Mouse (Mus musculus) layer of hippocampus, adult 8-10 months (tissue): ENCODE measurements at regions not wholly inside any gene's neighbourhood (a gene's known extent, or its start where the extent isn't known, plus 50 kb on each side); places are given as distances from the start of the nearest gene placed in this dataset.

Experiments used
- DNase-seq, 2 experiments: peaks; one replicate each; pipeline ENCODE4 v3.0.0; 2022; ENCODE audit warnings: low spot score in 2 of 2

DNA sequence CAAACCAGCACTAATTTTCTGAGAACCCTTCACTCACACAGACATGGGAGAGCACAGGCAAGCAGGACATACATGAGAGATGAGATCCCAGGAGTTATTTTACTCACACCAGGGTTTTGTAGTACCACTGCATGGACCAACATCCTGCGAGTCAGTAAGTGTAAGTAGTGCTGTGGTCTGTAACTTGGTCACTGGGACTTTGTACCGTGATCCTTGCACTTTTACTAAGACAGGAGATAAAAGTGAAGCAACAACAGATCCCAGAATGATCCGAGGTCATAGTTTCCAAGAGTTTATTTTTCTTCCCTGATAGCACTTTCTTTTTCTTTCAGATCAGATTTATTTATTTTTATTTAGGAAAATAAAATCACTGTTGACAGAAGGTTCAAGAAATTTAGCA lies 54.1 kb upstream of the Mtap start:
- no peak for DNase-seq

DNA sequence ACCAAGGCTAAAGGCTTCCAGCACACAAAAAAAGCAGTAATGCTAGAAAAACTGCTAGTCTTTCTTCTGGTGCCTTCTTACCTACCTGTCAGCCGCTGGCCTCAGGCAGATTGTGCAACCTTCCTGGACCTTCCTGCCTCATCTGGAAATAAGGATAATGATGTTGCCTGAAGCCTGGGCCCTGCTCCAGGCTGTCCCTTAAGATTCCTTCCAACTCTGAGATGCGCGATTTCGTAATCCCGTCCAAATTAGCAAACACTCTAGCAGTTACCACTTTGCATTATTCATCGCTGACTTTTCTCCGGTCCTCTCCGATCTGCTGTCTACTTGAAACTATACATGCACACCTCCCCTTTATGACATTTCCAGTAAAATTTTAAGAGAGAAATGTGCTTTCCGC lies 58.4 kb upstream of the Mtap start:
- DNase-seq: no peak

- DNase-seq: no peak
Measured at GRCm38 (mm10) chr4:89074705-89075104, 62.2 kb upstream of the Mtap start.

GRCm38 (mm10) chr4:89070430-89070829 lies 66.5 kb upstream of the Mtap start:
- DNase-seq: no peak

DNA sequence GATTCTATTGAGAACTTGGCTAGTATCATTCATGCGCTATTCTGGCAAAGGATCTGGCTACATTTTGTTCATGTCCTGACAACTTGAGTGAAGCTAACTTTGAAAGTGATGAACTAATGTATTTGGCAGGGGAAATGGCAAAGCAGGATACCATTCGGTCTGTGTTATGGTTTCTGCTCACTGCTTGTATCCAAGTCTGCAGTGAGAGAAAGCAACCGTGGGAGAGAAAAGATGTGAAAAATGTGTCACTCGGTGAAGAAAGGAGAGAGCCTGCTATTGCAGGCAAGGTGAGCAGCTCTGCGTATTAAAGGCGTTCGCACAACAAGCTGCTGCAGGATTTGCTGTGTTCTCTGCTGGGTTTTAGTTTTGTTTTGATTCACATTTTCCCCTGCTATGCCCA lies 72.5 kb upstream of the Mtap start:
- no peak for DNase-seq

GRCm38 (mm10) chr4:89062384-89062783 lies 74.5 kb upstream of the Mtap start:
- no peak for DNase-seq

- DNase-seq: no peak
Measured at GRCm38 (mm10) chr4:89061619-89062018, 75.3 kb upstream of the Mtap start.

- DNase-seq: no peak
Measured at GRCm38 (mm10) chr4:89057573-89057972, 79.3 kb upstream of the Mtap start.

DNA sequence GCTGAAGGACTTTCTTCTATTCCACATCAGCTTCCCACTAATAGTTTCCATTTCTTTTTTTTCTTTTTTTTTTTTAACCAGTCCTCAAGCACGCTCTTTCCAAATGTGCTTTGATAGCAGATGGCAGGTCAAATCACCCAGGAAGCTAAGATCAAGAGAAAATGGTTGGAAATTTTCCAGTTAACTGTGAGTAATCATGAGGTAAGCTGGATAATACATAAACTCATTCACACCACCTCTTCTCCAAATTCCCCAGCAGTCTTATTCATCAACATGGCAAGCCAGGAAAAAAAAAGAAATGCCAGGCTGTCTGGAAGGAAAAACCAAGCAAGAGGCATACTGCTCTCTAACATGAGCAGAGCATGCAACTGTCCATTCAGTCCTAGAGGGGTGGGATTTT lies 79.8 kb upstream of the Mtap start:
- DNase-seq: no peak

DNA sequence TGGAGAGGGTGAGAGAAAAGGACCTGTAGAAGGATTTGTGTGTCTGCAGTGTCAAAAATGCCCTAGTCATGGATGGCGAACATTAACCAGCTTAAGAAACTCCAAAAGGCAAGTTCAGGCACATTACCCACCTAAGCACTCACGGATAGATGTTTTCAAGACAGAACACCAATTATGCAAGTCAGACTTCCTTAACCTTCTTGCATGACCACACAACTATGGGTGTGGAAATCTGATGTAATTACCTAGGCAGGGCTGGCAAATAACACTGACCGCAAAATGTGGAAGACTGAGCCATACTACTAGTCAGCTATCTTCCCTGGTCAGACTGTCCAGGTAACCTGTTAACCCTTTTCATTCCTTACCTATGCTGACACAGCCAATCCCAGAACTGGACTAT lies 81.0 kb upstream of the Mtap start:
- DNase-seq: no peak

DNA sequence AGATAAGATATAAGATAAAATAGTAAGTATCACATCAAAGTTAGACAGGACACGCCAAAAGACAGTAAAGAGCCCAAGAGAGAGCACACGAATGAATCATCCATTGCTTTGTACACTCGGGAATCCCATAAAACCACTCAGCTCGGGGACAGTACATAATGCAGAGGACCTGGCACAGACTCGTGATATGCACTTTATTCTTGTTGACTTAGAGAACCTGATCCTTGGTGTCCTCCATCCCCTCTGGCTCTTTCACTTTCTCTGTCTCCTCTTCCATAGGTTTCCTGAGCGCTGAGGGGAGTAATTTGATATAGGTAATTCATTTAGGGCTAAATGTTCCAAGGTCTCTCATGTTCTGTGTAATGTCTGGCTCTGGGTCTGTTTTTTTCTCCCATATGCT lies 83.3 kb upstream of the Mtap start:
- no peak for DNase-seq

DNA sequence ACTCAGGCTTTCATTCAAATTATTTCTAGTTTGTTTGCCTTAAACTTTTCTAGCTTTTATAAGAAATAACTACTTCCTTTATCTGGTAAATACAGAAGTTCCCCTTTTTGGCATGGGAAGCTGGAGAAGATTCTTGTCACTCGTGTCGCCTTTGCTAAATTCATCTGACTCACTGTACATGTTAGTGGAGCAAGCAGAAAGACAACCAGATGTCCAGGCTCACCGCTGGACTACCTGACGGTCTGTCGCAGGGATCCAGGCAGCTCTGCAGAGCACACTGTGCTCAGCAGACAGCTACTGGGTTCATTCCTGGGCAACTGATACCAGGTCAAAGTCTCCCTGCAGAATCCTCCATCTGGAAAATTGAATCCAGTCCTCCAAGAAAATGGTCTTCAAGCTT lies 85.0 kb upstream of the Mtap start:
- no peak for DNase-seq

DNA sequence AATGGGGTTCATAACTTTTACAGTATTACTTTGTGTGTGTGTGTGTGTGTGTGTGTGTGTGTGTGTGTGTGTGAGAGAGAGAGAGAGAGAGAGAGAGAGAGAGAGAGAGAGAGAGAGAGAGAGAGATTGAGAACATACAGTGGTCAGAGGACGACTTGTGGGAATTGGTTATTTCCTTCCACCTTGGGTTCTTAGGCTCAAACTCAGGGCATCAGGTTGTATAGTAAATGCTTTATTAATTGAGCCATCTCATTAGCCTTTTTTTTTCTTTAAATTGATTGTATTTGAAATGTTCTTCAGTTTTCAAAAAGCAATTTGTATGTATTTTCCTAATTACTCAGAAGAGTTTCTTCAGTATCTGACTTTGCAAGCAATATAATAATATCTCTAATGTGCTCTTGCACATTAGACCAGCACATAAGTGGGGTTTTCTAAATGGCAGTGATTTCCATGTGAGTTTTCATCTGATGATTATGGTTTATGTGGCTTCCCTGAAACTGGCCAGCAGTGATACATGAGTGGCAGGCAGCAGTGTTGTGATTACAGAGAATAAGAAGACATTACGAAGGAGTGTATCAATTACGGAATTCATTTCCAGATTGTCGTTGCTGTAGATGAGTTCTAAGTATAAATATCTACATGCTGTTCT lies 86.2 kb upstream of the Mtap start:
- DNase-seq: no peak

DNA sequence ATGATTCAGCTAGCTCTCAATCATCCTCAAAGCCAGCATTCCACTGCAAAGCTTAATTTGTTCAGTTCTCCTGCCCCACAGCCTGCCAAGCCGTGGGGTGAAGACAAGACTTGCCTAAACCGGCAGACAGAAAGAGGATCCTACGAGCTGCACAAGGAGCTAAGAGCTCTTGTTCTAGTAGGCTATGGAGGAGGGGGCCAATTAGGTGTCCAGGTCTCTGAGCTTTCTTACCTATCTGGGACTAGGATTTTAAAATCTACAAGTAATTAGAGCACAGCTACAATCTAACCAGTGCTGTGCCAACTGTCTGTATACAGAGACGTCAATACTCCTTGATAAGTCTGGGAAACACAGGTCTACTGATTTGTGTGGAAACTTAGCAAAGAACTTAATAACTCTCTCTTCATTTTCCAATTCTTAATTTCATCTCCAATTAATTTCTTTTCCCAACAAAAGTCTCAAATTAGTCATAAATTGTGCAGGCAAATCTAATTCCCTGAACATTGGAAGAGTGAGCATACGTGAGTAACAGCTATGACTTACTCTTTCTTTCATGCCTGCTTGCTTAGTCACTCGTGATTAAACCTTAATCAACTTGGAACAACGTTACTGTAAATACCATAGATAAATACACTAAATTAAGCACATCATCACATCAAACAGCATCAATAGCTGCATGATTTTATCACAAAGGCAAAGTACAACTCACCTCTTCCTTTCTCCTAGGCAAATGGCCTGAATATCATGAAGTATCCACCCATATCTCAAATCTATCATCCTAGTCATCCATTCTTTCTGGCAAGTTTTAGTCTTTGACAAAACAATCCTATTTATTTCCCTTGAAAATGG lies 87.1 kb upstream of the Mtap start:
- DNase-seq: no peak

- no peak for DNase-seq
Measured at GRCm38 (mm10) chr4:89044516-89044915, 92.4 kb upstream of the Mtap start.

GRCm38 (mm10) chr4:89043982-89044381 lies 92.9 kb upstream of the Mtap start:
- no peak for DNase-seq

DNA sequence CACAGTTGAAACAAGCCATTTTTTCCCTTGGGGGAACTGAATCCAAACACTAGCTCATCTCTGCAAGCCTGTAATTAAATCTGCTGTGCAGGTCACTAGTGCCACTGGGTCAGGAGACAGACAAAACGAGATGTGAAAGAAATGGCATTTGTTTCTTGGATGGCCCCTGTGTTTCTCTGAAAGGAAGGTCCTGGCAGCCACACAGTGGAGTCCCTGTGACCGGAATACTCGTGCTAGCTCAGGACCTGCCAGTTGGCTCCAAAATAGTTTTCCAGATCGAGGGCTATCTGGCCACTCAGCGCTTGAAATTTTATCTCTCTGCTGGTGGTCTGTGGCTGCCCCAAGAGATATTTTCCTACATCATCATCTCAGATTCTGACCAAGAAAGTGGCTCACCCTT lies 96.1 kb upstream of the Mtap start:
- peak; percentile 38 to 41 for DNase-seq

- no peak for DNase-seq
Measured at GRCm38 (mm10) chr4:89038906-89039305, 98.0 kb upstream of the Mtap start.

DNA sequence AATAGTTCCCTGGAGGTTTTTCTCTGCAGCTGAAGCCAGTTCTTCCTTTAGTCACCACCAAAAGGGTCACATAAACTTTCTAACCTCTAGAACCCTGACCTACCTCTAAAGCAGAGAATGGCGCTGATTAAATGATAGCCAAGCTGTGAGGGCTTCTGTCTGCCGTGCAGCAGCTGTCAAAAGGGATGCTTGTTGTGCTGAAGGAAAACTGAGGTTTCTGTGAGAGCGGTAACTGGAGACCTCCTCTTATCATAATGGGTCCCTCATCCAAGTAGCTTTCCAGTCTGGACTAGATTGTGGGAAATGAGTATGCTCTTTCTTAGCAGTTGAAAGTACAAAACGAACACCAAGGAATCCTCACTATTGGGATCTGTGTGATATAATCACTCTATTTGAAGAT lies 98.8 kb upstream of the Mtap start:
- DNase-seq: no peak

GRCm38 (mm10) chr4:89034822-89035221 lies 102.1 kb upstream of the Mtap start:
- DNase-seq: no peak

DNA sequence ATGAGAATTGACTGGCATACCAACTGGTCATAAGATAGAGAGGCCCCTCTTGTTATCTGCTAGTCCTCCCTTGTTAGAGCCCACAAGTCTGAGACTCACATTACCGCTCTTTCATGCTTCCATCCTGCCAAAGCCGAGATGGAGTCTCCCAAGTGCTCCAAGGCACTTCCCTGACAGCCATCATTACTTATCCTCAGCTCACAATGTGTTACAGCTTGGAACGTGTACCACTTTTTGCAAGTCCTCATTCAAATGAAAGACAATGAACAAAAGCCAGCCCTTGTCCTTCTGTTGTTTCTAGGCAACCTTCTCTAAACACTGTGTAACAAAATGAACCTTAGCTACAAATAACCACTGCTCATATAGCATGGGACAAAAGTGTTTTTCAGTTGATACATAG lies 102.6 kb upstream of the Mtap start:
- no peak for DNase-seq

GRCm38 (mm10) chr4:89012681-89013353 lies 124.1 kb upstream of the Mtap start:
- peak in 1 of 2 experiments; percentile 14 for DNase-seq

- DNase-seq: no peak
Measured at GRCm38 (mm10) chr4:89008561-89008960, 128.4 kb upstream of the Mtap start.
